Mouse (Mus musculus) frontal cortex, postnatal 36 days (tissue): ENCODE measurements at regions not wholly inside any gene's neighbourhood (a gene's known extent, or its start where the extent isn't known, plus 50 kb on each side); places are given as distances from the start of the nearest gene placed in this dataset.
A peak's percentile ranks its signal among the peaks of the same experiment; 100 is the strongest.

ENCODE experiments used
- DNase-seq, 2 experiments: peaks; one replicate each; pipeline ENCODE4 v3.0.0; 2022; ENCODE audit warnings: low spot score in 2 of 2

GRCm38 (mm10) chr10:99526561-99526960, 232.9 kb downstream of the Csl start:
- no peak for DNase-seq

GRCm38 (mm10) chr10:99531104-99531503, 228.4 kb downstream of the Csl start:
- no peak for DNase-seq

- DNase-seq, result no peak
Measured at GRCm38 (mm10) chr10:99531556-99531955, 227.9 kb downstream of the Csl start.

- DNase-seq, result no peak
Measured at GRCm38 (mm10) chr10:99531992-99532391, 227.5 kb downstream of the Csl start.

GRCm38 (mm10) chr10:99532697-99533119, 226.8 kb downstream of the Csl start:
- no peak for DNase-seq

- no peak for DNase-seq
Measured at GRCm38 (mm10) chr10:99533468-99533867, 226.0 kb downstream of the Csl start.

- DNase-seq, result no peak
Measured at GRCm38 (mm10) chr10:99534237-99534636, 225.2 kb downstream of the Csl start.

GRCm38 (mm10) chr10:99538639-99539038, 220.8 kb downstream of the Csl start:
- DNase-seq, result no peak

GRCm38 (mm10) chr10:99552373-99552772, 207.1 kb downstream of the Csl start:
- no peak for DNase-seq

- peak; percentile 53 to 81 for DNase-seq
Measured at GRCm38 (mm10) chr10:99552836-99553540, 206.5 kb downstream of the Csl start.

GRCm38 (mm10) chr10:99555021-99555420, 204.4 kb downstream of the Csl start:
- no peak for DNase-seq

GRCm38 (mm10) chr10:99555658-99556352, 203.7 kb downstream of the Csl start:
- no peak for DNase-seq

GRCm38 (mm10) chr10:99556353-99557036, 203.0 kb downstream of the Csl start:
- DNase-seq, result no peak

GRCm38 (mm10) chr10:99558656-99559055, 200.8 kb downstream of the Csl start:
- no peak for DNase-seq

GRCm38 (mm10) chr10:99561166-99561818, 198.2 kb downstream of the Csl start:
- DNase-seq, result peak; percentile 56 to 63

GRCm38 (mm10) chr10:99564605-99565004, 194.9 kb downstream of the Csl start:
- no peak for DNase-seq

- no peak for DNase-seq
Measured at GRCm38 (mm10) chr10:99568424-99568823, 191.0 kb downstream of the Csl start.

- no peak for DNase-seq
Measured at GRCm38 (mm10) chr10:99570190-99570589, 189.3 kb downstream of the Csl start.

- DNase-seq, result no peak
Measured at GRCm38 (mm10) chr10:99573997-99574396, 185.5 kb downstream of the Csl start.

- no peak for DNase-seq
Measured at GRCm38 (mm10) chr10:99575294-99575693, 184.2 kb downstream of the Csl start.

- no peak for DNase-seq
Measured at GRCm38 (mm10) chr10:99576301-99576700, 183.2 kb downstream of the Csl start.

- peak; percentile 39 to 46 for DNase-seq
Measured at GRCm38 (mm10) chr10:99577041-99577681, 182.3 kb downstream of the Csl start.
